Mouse (Mus musculus): ENCODE data around the gene Rhod.

GRCm38 (mm10) chr19:4437886-4438285 is 1.3 kb downstream of the Rhod start:
- no peak for TF ChIP-seq POLR2A (IDR thresholded peaks at IDR 0.05; ENCODE audit: borderline replicate concordance, low read depth, low read length)
- no peak for TF ChIP-seq CTCF (IDR thresholded peaks at IDR 0.05; ENCODE audit: low read depth, low read length)

All from bone marrow macrophage, adult 2 months (primary cell).